Mouse (Mus musculus) hindbrain, embryonic 13.5 days (tissue): ENCODE measurements around the gene Smo. TPM values are rescaled to one million over a fixed set of nuclear protein-coding genes. Genes with fewer than 3 reads are reported as not detected.

ENCODE experiments used
- ATAC-seq: fragments of 200-750 bp; cut with Nextera tagmentation; 2 replicates; pipeline ENCODE4 v1.8.0; 2017; ENCODE audit warnings: moderate TSS enrichment; ENCODE audit not compliant: low FRiP score
- H3K27ac ChIP-seq: fragments of 300-500 bp; sonication (generic); 2 replicates; pipeline ENCODE4 v1.5.1; 2015; ENCODE audit warnings: inconsistent platforms, mild to moderate bottlenecking, moderate library complexity
- H3K27me3 ChIP-seq: fragments of 300-500 bp; sonication (generic); 2 replicates; pipeline ENCODE4 v1.6.1; 2015; ENCODE audit warnings: mild to moderate bottlenecking, inconsistent platforms
- H3K36me3 ChIP-seq: fragments of 300-500 bp; sonication (generic); 2 replicates; pipeline ENCODE4 v1.6.1; 2015; ENCODE audit warnings: mild to moderate bottlenecking, inconsistent platforms
- H3K4me1 ChIP-seq: fragments of 300-500 bp; sonication (generic); replicated peaks from 2 replicates; pipeline ENCODE4 v1.6.1; 2015; ENCODE audit warnings: inconsistent platforms
- H3K4me2 ChIP-seq: fragments of 300-500 bp; sonication (generic); 2 replicates; pipeline ENCODE4 v1.6.1; 2015; ENCODE audit warnings: inconsistent platforms, mild to moderate bottlenecking, moderate library complexity
- H3K4me3 ChIP-seq: fragments of 300-500 bp; sonication (generic); 2 replicates; pipeline ENCODE4 v1.5.1; 2015; ENCODE audit warnings: mild to moderate bottlenecking, inconsistent platforms
- H3K9ac ChIP-seq: fragments of 300-500 bp; sonication (generic); 2 replicates; pipeline ENCODE4 v1.6.1; 2015; ENCODE audit warnings: mild to moderate bottlenecking, inconsistent platforms
- H3K9me3 ChIP-seq: fragments of 300-500 bp; sonication (generic); 2 replicates; pipeline ENCODE4 v1.6.1; 2016; ENCODE audit warnings: inconsistent platforms
- WGBS: fragments of 180-500 bp; shearing (Covaris S2); methylation state at CpG from one replicate; pipeline ENCODE4 v1.1.7; 2015; 5-methylcytosine and 5-hydroxymethylcytosine counted together
- polyA plus RNA-seq: library from polyadenylated mRNA; unstranded; fragments of >200 nt; fragmentation: Nextera tagmentation; extraction: Ambion mirVana; gene quantifications from 2 replicates; pipeline ENCODE4 v1.2.1, GENCODE M21; 2015

The Smo gene
- polyA plus RNA-seq, 1 experiment from 2014 or later = 16.2 TPM

GRCm38 (mm10) chr6:29783960-29784359, 48.7 kb downstream of the Smo start:
- H3K27me3 ChIP-seq = no peaks in the 10 kb centered on the region
- H3K4me1 ChIP-seq = 0 out of 2 replicates have a peak, but pooled peaks cover 3% of the 10 kb centered on the region
- H3K4me2 ChIP-seq = no peak overlapping the region
- no peaks in the 10 kb centered on the region for H3K36me3 ChIP-seq
- no peak overlapping the region for H3K9ac ChIP-seq
- H3K27ac ChIP-seq = no peak overlapping the region
- no peak for ATAC-seq
- 90% methylated on average over 6 of the region's 6 CpGs for WGBS
- H3K4me3 ChIP-seq = no peak overlapping the region
- no peaks in the 10 kb centered on the region for H3K9me3 ChIP-seq

- WGBS = 94% methylated on average over 3 of the region's 3 CpGs
- 0 out of 2 replicates have a peak, but pooled peaks cover 6% of the 10 kb centered on the region for H3K4me1 ChIP-seq
- no peaks in the 10 kb centered on the region for H3K36me3 ChIP-seq
- H3K4me3 ChIP-seq = no peak overlapping the region
- H3K9me3 ChIP-seq = no peaks in the 10 kb centered on the region
- no peak overlapping the region for H3K4me2 ChIP-seq
- ATAC-seq = no peak
- no peaks in the 10 kb centered on the region for H3K27me3 ChIP-seq
- H3K27ac ChIP-seq = no peak overlapping the region
- no peak overlapping the region for H3K9ac ChIP-seq
Observed at GRCm38 (mm10) chr6:29784413-29785021, 49.2 kb downstream of the Smo start.

GRCm38 (mm10) chr6:29785759-29786158, 50.5 kb downstream of the Smo start:
- H3K9ac ChIP-seq = no peak overlapping the region
- no peak overlapping the region for H3K4me3 ChIP-seq
- no peaks in the 10 kb centered on the region for H3K36me3 ChIP-seq
- no peak for ATAC-seq
- 94% methylated on average over 5 of the region's 5 CpGs for WGBS
- no peaks in the 10 kb centered on the region for H3K27me3 ChIP-seq
- 0 out of 2 replicates have a peak, but pooled peaks cover 6% of the 10 kb centered on the region for H3K4me1 ChIP-seq
- no peaks in the 10 kb centered on the region for H3K9me3 ChIP-seq
- H3K27ac ChIP-seq = no peak overlapping the region
- H3K4me2 ChIP-seq = no peak overlapping the region

GRCm38 (mm10) chr6:29788779-29789350, 53.6 kb downstream of the Smo start:
- H3K27me3 ChIP-seq = no peaks in the 10 kb centered on the region
- no peak overlapping the region for H3K4me2 ChIP-seq
- no peak for ATAC-seq
- no peak overlapping the region for H3K4me3 ChIP-seq
- 26% methylated on average over 3 of the region's 3 CpGs for WGBS
- 0 out of 2 replicates have a peak, but pooled peaks cover 6% of the 10 kb centered on the region for H3K4me1 ChIP-seq
- H3K9me3 ChIP-seq = no peaks in the 10 kb centered on the region
- H3K9ac ChIP-seq = no peak overlapping the region
- no peaks in the 10 kb centered on the region for H3K36me3 ChIP-seq
- no peak overlapping the region for H3K27ac ChIP-seq

- no peak for ATAC-seq
Observed at GRCm38 (mm10) chr6:29790014-29790698, 54.9 kb downstream of the Smo start.

GRCm38 (mm10) chr6:29793520-29793919, 58.2 kb downstream of the Smo start:
- 92% methylated on average over 1 of the region's 1 CpGs for WGBS
- H3K9me3 ChIP-seq = no peaks in the 10 kb centered on the region
- no peak overlapping the region for H3K4me3 ChIP-seq
- H3K36me3 ChIP-seq = no peaks in the 10 kb centered on the region
- no peaks in the 10 kb centered on the region for H3K27me3 ChIP-seq
- no peak overlapping the region for H3K27ac ChIP-seq
- H3K9ac ChIP-seq = no peak overlapping the region
- H3K4me1 ChIP-seq = 0 out of 2 replicates have a peak, but pooled peaks cover 6% of the 10 kb centered on the region
- no peak for ATAC-seq
- no peak overlapping the region for H3K4me2 ChIP-seq

More at GRCm38 (mm10) chr6:29790014-29790698, 54.9 kb downstream of the Smo start:
- no peak overlapping the region for H3K4me3 ChIP-seq
- H3K9ac ChIP-seq = no peak overlapping the region
- H3K4me1 ChIP-seq = 0 out of 2 replicates have a peak, but pooled peaks cover 6% of the 10 kb centered on the region
- no peaks in the 10 kb centered on the region for H3K27me3 ChIP-seq
- H3K36me3 ChIP-seq = no peaks in the 10 kb centered on the region
- 86% methylated on average over 3 of the region's 3 CpGs for WGBS
- no peak overlapping the region for H3K27ac ChIP-seq
- H3K9me3 ChIP-seq = no peaks in the 10 kb centered on the region
- H3K4me2 ChIP-seq = no peak overlapping the region

GRCm38 (mm10) chr6:29794582-29794981, 59.3 kb downstream of the Smo start:
- no peaks in the 10 kb centered on the region for H3K36me3 ChIP-seq
- H3K4me1 ChIP-seq = no peaks in the 10 kb centered on the region
- H3K27ac ChIP-seq = no peak overlapping the region
- WGBS = 88% methylated on average over 6 of the region's 6 CpGs
- no peak overlapping the region for H3K4me2 ChIP-seq
- H3K9me3 ChIP-seq = no peaks in the 10 kb centered on the region
- no peak overlapping the region for H3K4me3 ChIP-seq
- no peak for ATAC-seq
- no peak overlapping the region for H3K9ac ChIP-seq
- H3K27me3 ChIP-seq = no peaks in the 10 kb centered on the region

- H3K4me3 ChIP-seq = no peak overlapping the region
- H3K9ac ChIP-seq = no peak overlapping the region
- 85% methylated on average over 1 of the region's 1 CpGs for WGBS
- H3K4me2 ChIP-seq = no peak overlapping the region
- H3K36me3 ChIP-seq = no peaks in the 10 kb centered on the region
- H3K9me3 ChIP-seq = no peaks in the 10 kb centered on the region
- no peak overlapping the region for H3K27ac ChIP-seq
- H3K4me1 ChIP-seq = no peaks in the 10 kb centered on the region
- H3K27me3 ChIP-seq = no peaks in the 10 kb centered on the region
- ATAC-seq = no peak
Observed at GRCm38 (mm10) chr6:29802979-29803378, 67.7 kb downstream of the Smo start.

- Histone ChIP-seq H3K9ac (no peak overlapping the region), H3K27ac (no peak overlapping the region), H3K4me2 (no peak overlapping the region), H3K4me1 (no peaks in the 10 kb centered on the region), H3K27me3 (no peaks in the 10 kb centered on the region), H3K36me3 (no peaks in the 10 kb centered on the region), H3K4me3 (no peak overlapping the region), H3K9me3 (no peaks in the 10 kb centered on the region)
- WGBS = 62% methylated on average over 3 of the region's 3 CpGs
- ATAC-seq = no peak
Observed at GRCm38 (mm10) chr6:29804006-29804405, 68.7 kb downstream of the Smo start.

GRCm38 (mm10) chr6:29805381-29805780, 70.1 kb downstream of the Smo start:
- Histone ChIP-seq H3K9ac (no peak overlapping the region), H3K36me3 (no peaks in the 10 kb centered on the region), H3K4me1 (no peaks in the 10 kb centered on the region), H3K9me3 (no peaks in the 10 kb centered on the region), H3K4me2 (no peak overlapping the region), H3K4me3 (no peak overlapping the region), H3K27me3 (no peaks in the 10 kb centered on the region), H3K27ac (no peak overlapping the region)
- no peak for ATAC-seq
- 70% methylated on average over 2 of the region's 2 CpGs for WGBS
